Mouse (Mus musculus) thymus, adult 2 months (tissue): ENCODE results near the gene Fam189a1.

ENCODE experiments used
- CTCF ChIP-seq: fragments of 200-500 bp; IDR thresholded peaks from 2 replicates; pipeline ENCODE4 v1.5.1; 2012; ENCODE audit warnings: mild to moderate bottlenecking, control low read depth, low read length, moderate library complexity, borderline replicate concordance; ENCODE audit not compliant: control insufficient read depth, poor library complexity, insufficient read depth; ENCODE audit errors: extremely low read depth
- POLR2A ChIP-seq: fragments of 200-500 bp; IDR thresholded peaks from 2 replicates; pipeline ENCODE4 v1.6.1; 2012; ENCODE audit warnings: mild to moderate bottlenecking, low read length, control low read depth, moderate library complexity; ENCODE audit not compliant: control insufficient read depth, poor library complexity, insufficient read depth; ENCODE audit errors: extremely low read depth

DNA sequence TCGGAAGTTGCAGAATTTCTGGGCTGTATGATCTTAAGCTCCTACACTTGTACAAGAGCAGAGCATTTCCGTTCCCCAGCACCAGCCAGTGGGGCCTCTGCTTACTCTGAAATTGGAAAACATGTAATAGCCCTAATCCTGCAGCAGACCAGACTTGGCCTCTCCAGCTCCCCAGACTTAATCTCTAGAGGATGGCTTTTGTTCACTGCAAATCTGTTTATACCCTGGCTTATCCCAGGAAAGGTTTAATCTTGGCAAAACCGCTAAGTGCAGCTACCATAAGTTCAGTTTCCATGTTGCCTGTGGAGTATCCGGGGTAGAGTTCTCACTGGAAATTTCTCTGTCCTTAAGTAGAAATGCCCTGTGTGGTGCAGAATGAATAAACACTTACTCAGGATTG lies 448.2 kb downstream of the Fam189a1 start:
- TF ChIP-seq POLR2A: no peak
- no peak for TF ChIP-seq CTCF
